Mouse (Mus musculus): Measurements from ENCODE around the gene Trim30d.
"Not testable (repeated sequence)": the region's sequence is repeated elsewhere in the genome, so short reads cannot be mapped to it uniquely, and the experiment has no call there.

The Trim30d gene
- long read RNA-seq, experiment 1, partial matches to known transcripts, result 0 of 3 reads
- long read RNA-seq, experiment 1, other reads (novel, unspliced or antisense), result 2 of 3 reads
- long read RNA-seq, experiment 2, partial matches to known transcripts, result 7 of 12 reads
- long read RNA-seq, experiment 2, other reads (novel, unspliced or antisense), result 2 of 12 reads

GRCm38 (mm10) chr7:104507421-104508065 is at the start of gene Trim30d:
TSS of gene Trim30d (minus strand) at chr7:104507849.
- intact Hi-C loops (cut with DNase I), result not testable (repeated sequence)

GRCm38 (mm10) chr7:104552700-104553099 is 45.1 kb upstream of the Trim30d start:
- intact Hi-C loops (cut with DNase I), result no loop called here

GRCm38 (mm10) chr7:104549833-104550232 is 42.2 kb upstream of the Trim30d start, which contains the start of gene Olfr651:
TSS of gene Olfr651 (plus strand) at chr7:104550133.
- intact Hi-C loops (cut with DNase I), result no loop called here

GRCm38 (mm10) chr7:104501589-104502371 is 5.9 kb downstream of the Trim30d start:
- intact Hi-C loops (cut with DNase I), result no loop called here

GRCm38 (mm10) chr7:104501186-104501585 is 6.5 kb downstream of the Trim30d start:
- intact Hi-C loops (cut with DNase I), result not testable (repeated sequence)

GRCm38 (mm10) chr7:104499464-104499863 is 8.2 kb downstream of the Trim30d start:
- intact Hi-C loops (cut with DNase I), result not testable (repeated sequence)

GRCm38 (mm10) chr7:104465065-104465744 is 42.4 kb downstream of the Trim30d start, which contains the start of gene Trim30a:
TSS of gene Trim30a (minus strand) at chr7:104465193.
- intact Hi-C loops (cut with DNase I), result no loop called here

GRCm38 (mm10) chr7:104445961-104446645 is 61.5 kb downstream of the Trim30d start:
- intact Hi-C loops (cut with DNase I), result no loop called here
